Mouse (Mus musculus) bone marrow macrophage, adult 2 months (primary cell): ENCODE measurements around the gene Mcoln1.

Source experiments
- CTCF ChIP-seq: IDR thresholded peaks from 2 replicates; pipeline ENCODE4 v1.5.1; 2012; ENCODE audit warnings: low read depth, mild to moderate bottlenecking, low read length, moderate library complexity
- POLR2A ChIP-seq: IDR thresholded peaks from 2 replicates; pipeline ENCODE4 v1.6.1; 2012; ENCODE audit warnings: mild to moderate bottlenecking, low read depth, low read length, borderline replicate concordance

DNA sequence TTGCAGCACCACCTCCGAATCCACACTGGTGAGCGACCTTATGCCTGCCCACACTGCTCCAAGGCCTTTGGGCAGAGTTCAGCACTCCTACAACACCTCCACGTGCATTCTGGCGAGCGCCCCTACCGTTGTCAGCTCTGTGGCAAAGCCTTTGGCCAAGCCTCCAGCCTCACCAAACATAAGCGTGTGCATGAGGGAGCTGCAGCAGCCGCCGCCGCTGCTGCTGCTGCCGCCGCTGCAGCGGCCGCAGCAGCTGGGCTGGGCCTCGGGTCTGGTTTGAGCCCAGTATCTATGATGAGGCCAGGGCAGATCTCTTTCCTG lies 3.9 kb upstream of the Mcoln1 start:
- TF ChIP-seq POLR2A (no peak), CTCF (no peak)
